ENCODE assay signal across 9 mouse cellular contexts in genomic region chr15:91571981-91572380, GRCm38 (mm10). TPM values are rescaled to one million over a fixed set of nuclear protein-coding genes. Genes with fewer than 3 reads are reported as not detected.
A peak's percentile ranks its signal among the peaks of the same experiment; 100 is the strongest.
DNase-seq lines count a peak whose midpoint lies in the region; ATAC-seq and TF ChIP-seq lines count a peak whose summit lies in the region.
"Had no signal": no experiment of that assay in that cellular context is flagged by ENCODE, and none has a peak within 500 bp of the region (broad histone marks: within the 10 kb centered on the region; RNA-seq: fewer than 3 reads in every experiment).

No protein-coding gene starts in this region.

- TF ChIP-seq EP300 in heart, adult 2 months (IDR thresholded peaks at IDR 0.05; ENCODE audit: insufficient read depth, low read depth, low read length): no peak

- whole genome bisulfite sequencing in heart, adult 2 months: 15% methylated on average over 8 of the region's 8 CpGs
- WGBS in forebrain, embryonic 16.5 days: 8% methylated on average over 8 of the region's 8 CpGs
- 8% methylated on average over 8 of the region's 8 CpGs for WGBS in liver, embryonic 15.5 days (ENCODE audit: insufficient replicate concordance)

- no peak overlapping the region for H3K9ac ChIP-seq in heart, adult 2 months (ENCODE audit: low read depth, low read length)
- H3K9ac ChIP-seq in forebrain, embryonic 16.5 days (replicated peaks; ENCODE audit: low read depth, low read length): peak overlapping the region; percentile 80
- H3K9ac ChIP-seq in liver, embryonic 15.5 days: no peak overlapping the region

- no peak for TF ChIP-seq CTCF in heart, adult 2 months (IDR thresholded peaks at IDR 0.05)
- TF ChIP-seq CTCF in C2C12 (IDR thresholded peaks at IDR 0.05; ENCODE audit: control insufficient read depth, insufficient read depth, insufficient read length): no peak

- H3K27ac ChIP-seq in heart, adult 2 months: no peak overlapping the region
- no peak overlapping the region for H3K27ac ChIP-seq in forebrain, embryonic 16.5 days (ENCODE audit: low read length)
- no peak overlapping the region for H3K27ac ChIP-seq in liver, embryonic 15.5 days (replicated peaks)

- no peak for TF ChIP-seq POLR2A in heart, adult 2 months (IDR thresholded peaks at IDR 0.05; ENCODE audit: insufficient read depth, low read depth, low read length)

- no peaks in the 10 kb centered on the region for H3K79me3 ChIP-seq in C2C12 (ENCODE audit: low read depth)

- no peak for ATAC-seq in forebrain, embryonic 16.5 days
- ATAC-seq in liver, embryonic 15.5 days (ENCODE audit: insufficient read depth): no peak

- H3K4me1 ChIP-seq in heart, adult 2 months (ENCODE audit: control insufficient read depth, insufficient read depth, low read length): peaks cover 2% of the 10 kb centered on the region
- H3K4me1 ChIP-seq in forebrain, embryonic 16.5 days (replicated peaks; ENCODE audit: control insufficient read depth, insufficient read depth, low read length): peaks cover 13% of the 10 kb centered on the region
- H3K4me1 ChIP-seq in liver, embryonic 15.5 days (replicated peaks): no peaks in the 10 kb centered on the region

- DNase-seq in heart, adult 2 months: no peak
- no peak for DNase-seq in heart, postnatal 14 days
- no peak for DNase-seq in right cerebral cortex, postnatal 4 days
- DNase-seq in adrenal gland, postnatal 36 days: no peak
- DNase-seq in ovary, postnatal 14 days (ENCODE audit: low spot score): no peak
- DNase-seq: adrenal gland, adult 2 months had no signal

- H3K36me3 ChIP-seq in heart, adult 2 months (ENCODE audit: control insufficient read depth, insufficient read depth, low read length): no peaks in the 10 kb centered on the region
- no peaks in the 10 kb centered on the region for H3K36me3 ChIP-seq in C2C12 (ENCODE audit: control insufficient read depth, insufficient read depth)
- H3K36me3 ChIP-seq in forebrain, embryonic 16.5 days (ENCODE audit: control insufficient read depth, insufficient read depth): no peaks in the 10 kb centered on the region
- no peaks in the 10 kb centered on the region for H3K36me3 ChIP-seq in liver, embryonic 15.5 days (replicated peaks)

- H3K4me3 ChIP-seq in heart, adult 2 months: peak overlapping the region; percentile 58
- H3K4me3 ChIP-seq in C2C12 (ENCODE audit: insufficient read depth, poor library complexity, severe bottlenecking): peak overlapping the region; percentile 35
- peak overlapping the region; percentile 77 for H3K4me3 ChIP-seq in forebrain, embryonic 16.5 days (replicated peaks; ENCODE audit: low read length)
- H3K4me3 ChIP-seq in liver, embryonic 15.5 days (replicated peaks): peak overlapping the region; percentile 52

- no peaks in the 10 kb centered on the region for H3K79me2 ChIP-seq in heart, adult 2 months (replicated peaks; ENCODE audit: control insufficient read depth, insufficient read depth, low read length)
- H3K79me2 ChIP-seq in C2C12 (ENCODE audit: control insufficient read depth, insufficient read depth): no peaks in the 10 kb centered on the region

- no peaks in the 10 kb centered on the region; the same call in 1 of the 2 replicates for H3K9me3 ChIP-seq in forebrain, embryonic 16.5 days (ENCODE audit: control insufficient read depth, low read length)
- H3K9me3 ChIP-seq in liver, embryonic 15.5 days (replicated peaks): no peaks in the 10 kb centered on the region

- no peaks in the 10 kb centered on the region for H3K27me3 ChIP-seq in heart, adult 2 months (ENCODE audit: control insufficient read depth, insufficient read depth, low read length)
- H3K27me3 ChIP-seq in C2C12 (ENCODE audit: control insufficient read depth, insufficient read depth, insufficient read length): no peaks in the 10 kb centered on the region
- H3K27me3 ChIP-seq in forebrain, embryonic 16.5 days (replicated peaks; ENCODE audit: control insufficient read depth, insufficient read depth, low read length): peaks cover 6% of the 10 kb centered on the region
- H3K27me3 ChIP-seq in liver, embryonic 15.5 days: peaks cover 53% of the 10 kb centered on the region

- H3K4me2 ChIP-seq in forebrain, embryonic 16.5 days (ENCODE audit: low read length): peak overlapping the region; percentile 97
- H3K4me2 ChIP-seq in liver, embryonic 15.5 days: peak overlapping the region; percentile 76

- intact Hi-C loops in heart, adult 2 months (cut with DNase I): loop anchor here (5.0 kb wide), 1 partner anchor 100 kb away; the partner anchor contains the start of gene Lrrk2
- intact Hi-C loops in heart, postnatal 14 days (cut with DNase I): loop anchor here (10.0 kb wide), 1 partner anchor 387 kb away; no protein-coding TSS in a partner anchor

- H3ac ChIP-seq in C2C12 (ENCODE audit: control insufficient read depth, insufficient read length, low read depth): peak overlapping the region; percentile 87

TF ChIP-seq in C2C12, 6 proteins besides CTCF, POLR2A, EP300 and RAD21:
- no peak for TF ChIP-seq USF1 (IDR thresholded peaks at IDR 0.05; ENCODE audit: low read depth)
- TF ChIP-seq FOSL1 (IDR thresholded peaks at IDR 0.05; ENCODE audit: insufficient read depth, low read length, poor library complexity, severe bottlenecking): no peak
- TF ChIP-seq MYOG (IDR thresholded peaks at IDR 0.05; ENCODE audit: control insufficient read depth, extremely low read depth, insufficient read length): no peak
- no peak for TF ChIP-seq MYOD1 (IDR thresholded peaks at IDR 0.05; ENCODE audit: control insufficient read depth, insufficient read length, low read depth)

RNA-seq across cellular contexts. Expression of gene Slc2a13, which starts 1.1 kb away (rescaled TPM):
- under 1 TPM; 0.84 to 0.98 TPM for total RNA-seq in heart, adult 2 months (2021)
- 0.41 and 0.53 TPM in 2 replicates for polyA plus RNA-seq in heart, adult 2 months (2012; rRNA removed)
- 1 to 10 TPM; 1.9 to 2.3 TPM for total RNA-seq in heart, postnatal 14 days (2021)
- polyA plus RNA-seq in C2C12 (2012; fragmentation: generic; extraction: Trizol): 0.25 TPM
- polyA plus RNA-seq in forebrain, embryonic 16.5 days (2015; fragmentation: Nextera tagmentation; extraction: Ambion mirVana): 2.5 TPM in 2 replicates
- 0.08 and 0.09 TPM in 2 replicates for polyA plus RNA-seq in liver, embryonic 15.5 days (2015; fragmentation: Nextera tagmentation; extraction: Ambion mirVana)
- total RNA-seq in adrenal gland, postnatal 36 days (2021): 1 to 10 TPM; 3.4 to 3.8 TPM
